Mouse (Mus musculus): ENCODE measurements around the gene Invs. TPM values are rescaled to one million over a fixed set of nuclear protein-coding genes. Genes with fewer than 3 reads are reported as not detected.

Gene Invs
- polyA plus RNA-seq, 2 experiments: 1.0 to 1.1 TPM

DNA sequence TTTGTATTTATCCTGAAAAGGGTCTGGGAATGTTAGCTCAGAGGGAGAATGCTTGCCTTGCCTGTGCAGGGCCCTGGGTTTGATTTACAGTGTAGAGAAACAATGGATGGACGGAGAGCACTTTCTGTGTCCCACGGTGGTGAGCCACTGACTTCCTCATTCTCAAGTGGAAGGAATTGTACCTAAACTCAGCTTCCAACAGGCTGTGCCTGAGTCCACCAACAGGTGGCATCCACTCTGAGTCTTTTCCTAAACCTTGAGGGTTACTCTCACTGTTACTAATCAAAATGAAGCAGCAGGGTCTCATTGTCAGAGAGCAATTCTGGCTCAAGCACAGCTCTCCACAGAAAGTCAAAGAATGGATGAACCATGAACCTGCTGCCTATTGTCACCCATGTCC lies 201.7 kb downstream of the Invs start:
- TF ChIP-seq EP300 (IDR thresholded peaks at IDR 0.05; ENCODE audit: low read depth): no peak
- TF ChIP-seq CTCF (IDR thresholded peaks at IDR 0.05; ENCODE audit: low read depth): peak; percentile 40
- ATAC-seq (ENCODE audit: insufficient read depth) (no peak), DNase-seq (ENCODE audit: low read depth in 3 of 3, low spot score in 3 of 3) (no peak)
- no peaks in the 10 kb centered on the region for H3K36me3 ChIP-seq (replicated peaks; ENCODE audit: control insufficient read depth, insufficient read depth, low read depth)
- H3K4me2 ChIP-seq (ENCODE audit: low read depth): no peak overlapping the region
- no peak overlapping the region for H3K27ac ChIP-seq
- no peaks in the 10 kb centered on the region for H3K4me1 ChIP-seq (replicated peaks; ENCODE audit: control insufficient read depth in 2 of 2, insufficient read depth in 2 of 2, low read length in 1 of 2)
- WGBS (ENCODE audit: insufficient replicate concordance): 7% methylated on average over 2 of the region's 2 CpGs
- no peak overlapping the region for H3K4me3 ChIP-seq (ENCODE audit: insufficient read depth in 1 of 2, low read depth in 2 of 2, low read length in 2 of 2)
- no peaks in the 10 kb centered on the region; the same call in 1 of the 2 replicates for H3K27me3 ChIP-seq (ENCODE audit: control insufficient read depth, insufficient read depth, low read length)
- no peak overlapping the region for H3K9ac ChIP-seq (replicated peaks)
- no peaks in the 10 kb centered on the region for H3K9me3 ChIP-seq (ENCODE audit: control insufficient read depth, low read length)

Other genes with a start within 250 kb of the Invs start
- gene Nr4a3, start 234.6 kb upstream of the Invs start, polyA plus RNA-seq (2012; rRNA removed): 0.01 TPM in 2 replicates
- gene Nr4a3, start 234.6 kb upstream of the Invs start, polyA plus RNA-seq (2014; fragmentation: Nextera tagmentation; extraction: Ambion mirVana): not detected in 2 replicates
- 4.6 and 6.4 TPM in 2 replicates for gene Stx17, start 154.8 kb upstream of the Invs start, polyA plus RNA-seq (2012; rRNA removed)
- 15.3 and 18.9 TPM in 2 replicates for gene Stx17, start 154.8 kb upstream of the Invs start, polyA plus RNA-seq (2014; fragmentation: Nextera tagmentation; extraction: Ambion mirVana)
- gene Erp44, start 202 bp upstream of the Invs start, polyA plus RNA-seq (2012; rRNA removed): 8.8 and 14.3 TPM in 2 replicates
- 36.5 and 37.8 TPM in 2 replicates for gene Erp44, start 202 bp upstream of the Invs start, polyA plus RNA-seq (2014; fragmentation: Nextera tagmentation; extraction: Ambion mirVana)
- 7.8 and 10.5 TPM in 2 replicates for gene Tex10, start 193.7 kb downstream of the Invs start, polyA plus RNA-seq (2012; rRNA removed)
- 21.9 and 23.4 TPM in 2 replicates for gene Tex10, start 193.7 kb downstream of the Invs start, polyA plus RNA-seq (2014; fragmentation: Nextera tagmentation; extraction: Ambion mirVana)